Mouse (Mus musculus) MEL (cell line): ENCODE results near the gene Tbx21.

ENCODE experiments used
- CTCF ChIP-seq, 3 experiments: IDR thresholded peaks in 2 of 3; conservative IDR thresholded peaks in 1 of 3; 2 replicates each; pipeline ENCODE4 v1.5.1; 2011 to 2012; ENCODE audit warnings: low read length in 3 of 3, low read depth in 2 of 3, mild to moderate bottlenecking in 2 of 3, improper control_type of control experiment in 1 of 3, inconsistent platforms in 1 of 3, mixed read lengths in 1 of 3, moderate library complexity in 1 of 3; ENCODE audit not compliant: control insufficient read depth in 1 of 3, insufficient read depth in 1 of 3, poor library complexity in 1 of 3, severe bottlenecking in 1 of 3
- EP300 ChIP-seq, 2 experiments: IDR thresholded peaks; 2 replicates each; pipeline ENCODE4 v1.6.1; 2011; ENCODE audit warnings: improper control_type of control experiment in 2 of 2, low read length in 2 of 2, low read depth in 1 of 2, mild to moderate bottlenecking in 1 of 2

DNA sequence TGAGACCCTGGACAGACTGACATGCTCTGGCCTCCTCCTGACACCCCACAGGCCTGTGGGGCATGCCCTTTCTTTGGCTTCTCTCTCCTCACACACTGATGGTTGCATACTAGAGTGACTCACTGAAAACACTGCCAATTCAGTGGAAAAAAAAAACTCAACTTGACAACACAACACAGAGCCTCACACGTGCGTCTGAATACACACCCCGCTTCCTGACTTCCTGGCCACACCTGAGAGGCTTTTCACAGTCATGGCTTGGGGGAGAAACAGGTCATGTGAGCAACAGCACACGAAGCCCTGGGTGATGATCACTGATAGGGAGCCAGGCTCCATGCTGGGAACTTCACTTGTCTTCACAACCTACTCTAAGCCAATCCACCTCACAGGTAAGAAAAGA, 25.7 kb upstream of the Tbx21 start:
- TF ChIP-seq EP300 (IDR thresholded peaks at IDR 0.05; ENCODE audit: low read depth in 1 of 2, low read length in 2 of 2) (no peak), CTCF (IDR thresholded peaks at IDR 0.05 in 2 of 3, conservative IDR thresholded peaks at IDR 0.05 in 1 of 3; ENCODE audit: control insufficient read depth in 1 of 3, insufficient read depth in 1 of 3, low read depth in 2 of 3, low read length in 3 of 3, poor library complexity in 1 of 3, severe bottlenecking in 1 of 3) (no peak)
